Mouse (Mus musculus) c-Kit-positive CD71-positive TER-119-positive erythroid progenitor cells, embryonic 14.5 days (primary cell): ENCODE data around the gene Trim40.

Experiments
- DNase-seq: peaks from one replicate; pipeline ENCODE4 v3.0.0-alpha.2; 2013; ENCODE audit warnings: low spot score

The Trim40 gene

GRCm38 (mm10) chr17:36890073-36890903 lies at the start of gene Trim40:
TSS of gene Trim40 (minus strand) at chr17:36890123.
- no peak for DNase-seq

DNA sequence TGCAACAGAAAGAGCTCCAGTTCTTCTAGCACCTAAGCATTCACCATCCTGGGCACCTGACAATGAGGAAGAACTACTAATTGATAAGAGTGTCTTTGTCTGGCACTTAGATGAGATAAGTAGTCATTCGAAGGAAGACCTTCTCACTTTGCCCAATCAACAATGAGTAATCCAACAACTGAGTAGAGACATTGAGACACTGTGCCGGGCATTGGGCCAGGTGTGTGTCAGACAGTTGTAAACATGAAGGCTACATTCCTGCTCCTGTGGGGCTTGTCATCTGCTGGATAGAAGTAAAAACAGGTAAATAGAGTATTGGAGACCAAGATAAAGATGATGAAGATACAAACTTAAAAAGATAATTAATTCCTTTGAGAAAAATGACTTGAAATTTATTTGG lies 48.1 kb upstream of the Trim40 start:
- DNase-seq, result no peak

DNA sequence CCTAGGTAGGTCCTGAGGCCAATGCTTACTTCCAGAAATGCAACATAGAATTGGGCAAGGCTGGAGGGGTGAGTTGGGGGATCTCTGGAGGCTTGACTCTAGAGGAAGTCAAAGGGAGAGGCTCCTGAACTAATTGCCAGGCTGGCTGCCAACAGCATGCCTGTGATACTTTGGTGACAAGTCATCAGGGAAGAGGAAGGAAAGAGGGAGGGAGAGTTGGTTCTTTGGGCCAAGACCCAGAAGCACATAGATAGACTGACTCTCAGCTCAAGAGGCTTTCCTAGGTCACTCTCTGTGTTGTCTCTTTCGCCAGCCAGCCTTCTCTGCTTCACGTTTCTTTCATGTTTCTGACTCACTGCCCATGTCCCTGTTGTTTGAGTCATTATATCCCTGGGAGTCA lies 41.9 kb upstream of the Trim40 start:
- no peak for DNase-seq

GRCm38 (mm10) chr17:36931130-36931529 lies 41.2 kb upstream of the Trim40 start:
- DNase-seq, result no peak

GRCm38 (mm10) chr17:36930233-36930632 lies 40.3 kb upstream of the Trim40 start:
- DNase-seq, result no peak

DNA sequence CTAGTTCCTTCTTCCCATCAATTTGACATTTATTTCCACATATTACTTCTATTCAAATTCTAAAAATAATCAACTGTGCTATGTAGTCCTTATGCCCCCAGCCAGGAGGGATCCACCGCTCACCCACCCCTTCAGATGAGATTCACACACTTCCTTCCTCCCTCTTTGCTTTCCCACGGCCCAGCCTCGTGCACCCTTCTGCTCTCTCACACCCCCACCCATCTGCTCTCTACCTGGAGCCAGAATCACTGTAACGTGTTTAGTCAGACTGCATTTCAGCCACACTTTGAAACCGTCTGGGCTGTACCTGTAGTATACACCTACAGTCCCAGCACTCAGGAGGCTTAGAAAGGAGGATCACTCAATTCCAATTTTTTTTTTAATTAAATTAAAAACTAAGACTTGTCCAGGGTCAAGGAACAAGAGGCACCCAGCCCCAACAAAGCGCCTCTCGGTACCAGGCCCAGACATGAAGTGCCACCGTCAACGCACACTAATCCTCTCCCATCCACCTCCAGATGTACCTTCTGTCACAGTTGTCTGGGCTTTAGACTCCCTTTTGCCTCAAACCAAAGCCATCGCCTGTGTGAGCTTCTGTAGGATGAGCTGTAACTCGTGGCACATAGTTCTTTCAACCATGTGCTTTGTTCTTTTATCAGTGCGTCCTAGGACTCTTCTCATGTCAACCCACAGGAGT lies 39.5 kb upstream of the Trim40 start:
- no peak for DNase-seq

DNA sequence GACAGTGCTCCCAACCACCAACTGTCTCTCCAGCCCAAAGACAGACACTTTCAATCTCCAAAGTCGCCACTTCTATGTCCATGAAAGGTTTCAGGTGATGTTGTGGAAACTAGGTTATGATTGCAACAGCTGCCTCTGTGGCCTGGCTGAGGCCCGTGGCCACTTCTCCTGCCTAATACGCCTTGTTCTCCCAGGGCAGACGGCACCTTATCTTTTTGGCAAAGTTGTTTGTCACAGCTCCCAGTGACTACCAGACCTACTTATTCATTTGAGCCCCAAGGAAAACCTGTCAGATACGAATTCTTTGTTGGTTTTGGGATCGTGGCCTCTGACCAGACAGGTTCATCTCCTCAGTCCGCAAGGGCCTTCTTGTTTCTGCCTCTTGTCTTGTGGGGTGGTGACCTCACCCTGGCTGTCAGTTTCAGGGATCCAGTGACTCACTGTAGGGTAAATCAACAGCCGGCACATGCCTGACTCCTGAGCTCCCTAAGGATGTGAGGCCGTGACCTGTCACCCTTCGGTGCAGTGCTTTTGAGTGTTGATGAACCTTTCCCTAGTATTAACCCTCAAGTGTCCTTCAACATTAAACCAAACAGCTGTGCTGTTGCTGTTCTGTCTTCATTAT lies 37.7 kb upstream of the Trim40 start:
- DNase-seq, result no peak

GRCm38 (mm10) chr17:36923491-36923890 lies 33.6 kb upstream of the Trim40 start:
- no peak for DNase-seq

GRCm38 (mm10) chr17:36922715-36923114 lies 32.8 kb upstream of the Trim40 start:
- DNase-seq, result no peak

GRCm38 (mm10) chr17:36920239-36920638 lies 30.3 kb upstream of the Trim40 start:
- no peak for DNase-seq

DNA sequence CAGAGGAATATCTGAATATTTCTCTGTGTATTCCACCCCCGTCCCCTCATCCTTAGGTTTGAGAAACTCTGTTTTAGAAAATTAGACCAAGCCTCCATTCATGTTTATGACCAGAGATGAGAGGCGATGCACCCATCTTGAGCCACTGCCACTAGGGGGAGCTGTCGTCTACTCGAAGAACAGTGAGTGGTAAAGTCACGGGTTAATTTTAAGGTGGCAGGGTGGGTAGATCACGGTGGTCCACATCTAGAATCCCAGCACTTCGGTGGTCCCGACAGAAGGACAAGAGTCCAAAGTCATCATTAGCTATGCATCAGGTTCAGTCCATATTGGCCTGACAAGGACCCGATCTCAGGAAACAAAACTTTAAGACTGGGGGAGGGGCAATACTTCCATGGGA lies 25.2 kb upstream of the Trim40 start:
- peak; percentile 45 for DNase-seq

- peak; percentile 70 for DNase-seq
Measured at GRCm38 (mm10) chr17:36914108-36914507, 24.2 kb upstream of the Trim40 start.

GRCm38 (mm10) chr17:36912031-36912430 lies 22.1 kb upstream of the Trim40 start:
- no peak for DNase-seq

GRCm38 (mm10) chr17:36909802-36910201 lies 19.9 kb upstream of the Trim40 start:
- no peak for DNase-seq

DNA sequence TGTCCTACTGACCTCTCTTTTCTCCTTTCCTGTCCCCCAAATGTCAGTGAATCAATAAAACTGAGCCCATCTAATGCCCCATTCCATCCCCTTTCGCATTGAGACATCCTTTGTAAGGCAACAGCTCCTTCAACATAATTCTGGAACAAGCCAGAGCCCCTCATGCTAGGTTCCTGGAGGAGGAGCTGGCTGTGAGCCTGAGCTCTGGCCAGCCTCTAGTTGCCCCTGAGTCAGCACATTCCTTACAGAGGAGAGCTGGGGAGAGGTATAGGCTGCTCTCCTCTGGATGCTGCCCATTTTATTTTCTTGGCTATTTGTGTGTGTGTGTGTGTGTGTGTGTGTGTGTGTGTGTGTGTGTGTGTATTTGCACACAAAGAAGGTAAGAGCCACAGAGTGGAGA lies 18.3 kb upstream of the Trim40 start:
- DNase-seq, result no peak

- DNase-seq, result no peak
Measured at GRCm38 (mm10) chr17:36903651-36904050, 13.7 kb upstream of the Trim40 start.

DNA sequence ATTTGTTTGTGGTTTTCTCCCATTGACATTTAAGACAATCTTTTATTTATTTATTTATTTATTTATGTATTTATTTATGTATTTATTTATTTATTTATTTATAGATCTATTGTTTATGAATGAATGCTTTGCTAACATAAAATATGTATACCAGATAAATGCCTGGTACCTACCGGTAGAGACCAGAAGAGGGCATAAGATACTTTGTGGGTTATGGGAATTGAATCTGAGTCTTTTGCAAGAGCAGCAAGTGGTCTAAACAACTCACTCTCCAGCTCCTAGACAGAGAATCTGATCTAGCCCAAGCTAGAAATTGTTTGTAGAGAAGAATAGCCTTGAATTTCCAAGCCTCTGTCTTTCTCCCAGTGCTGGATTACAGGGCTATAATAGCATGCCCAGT lies 10.8 kb upstream of the Trim40 start:
- DNase-seq, result no peak

GRCm38 (mm10) chr17:36900001-36900400 lies 10.1 kb upstream of the Trim40 start:
- no peak for DNase-seq

DNA sequence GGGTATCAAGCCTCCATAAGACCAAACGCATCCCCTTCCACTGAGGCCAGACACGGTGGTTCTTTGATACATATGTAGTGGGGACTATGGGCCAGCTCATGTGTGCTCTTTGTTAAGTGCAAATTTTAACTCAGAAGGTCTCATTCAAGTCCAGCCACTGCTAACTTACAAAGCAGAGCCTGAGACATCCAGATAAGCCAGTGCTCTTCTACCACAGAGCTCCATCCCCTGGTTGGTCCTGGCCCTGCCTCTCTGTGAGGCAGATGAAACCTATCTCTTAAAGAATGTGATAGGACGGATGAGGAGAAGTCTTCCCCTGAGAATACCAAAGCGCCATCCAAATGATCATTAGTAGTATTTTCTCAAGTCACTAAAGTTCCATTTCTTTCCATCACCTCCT lies 9.5 kb upstream of the Trim40 start:
- no peak for DNase-seq

GRCm38 (mm10) chr17:36897552-36898205 lies 7.8 kb upstream of the Trim40 start, which contains the start of gene Trim31:
TSS of gene Trim31 (plus strand) at chr17:36898118.
- DNase-seq, result no peak

- DNase-seq, result no peak
Measured at GRCm38 (mm10) chr17:36897065-36897464, 7.1 kb upstream of the Trim40 start.

GRCm38 (mm10) chr17:36896583-36896982 lies 6.7 kb upstream of the Trim40 start:
- DNase-seq, result peak; percentile 51
